In genomic region chr2:103968186-103968585, GRCm38 (mm10) we compare ENCODE assay signal across 28 mouse cellular contexts. TPM values are rescaled to one million over a fixed set of nuclear protein-coding genes. Genes with fewer than 3 reads are reported as not detected.
DNase-seq lines count a peak whose midpoint lies in the region; ATAC-seq and TF ChIP-seq lines count a peak whose summit lies in the region.
"Had no signal": no experiment of that assay in that cellular context is flagged by ENCODE, and none has a peak within 500 bp of the region (broad histone marks: within the 10 kb centered on the region; RNA-seq: fewer than 3 reads in every experiment).

No protein-coding gene starts in this region.

- H3K27me3 ChIP-seq in heart, adult 2 months (ENCODE audit: control insufficient read depth, insufficient read depth, low read length) = no peaks in the 10 kb centered on the region
- H3K27me3 ChIP-seq in CH12.LX (replicated peaks) = peaks cover 5% of the 10 kb centered on the region
- no peaks in the 10 kb centered on the region for H3K27me3 ChIP-seq in liver, embryonic 16.5 days (ENCODE audit: control insufficient read depth, insufficient read depth, low read depth, low read length)
- H3K27me3 ChIP-seq in midbrain, embryonic 15.5 days (replicated peaks) = no peaks in the 10 kb centered on the region

- no peak for TF ChIP-seq CTCF in heart, adult 2 months (IDR thresholded peaks at IDR 0.05)
- TF ChIP-seq CTCF in CH12.LX (conservative IDR thresholded peaks at IDR 0.05 in 1 of 2, IDR thresholded peaks at IDR 0.05 in 1 of 2; ENCODE audit: low read depth in 2 of 2, low read length in 2 of 2) = no peak

- WGBS in heart, adult 2 months = 56% methylated on average over 4 of the region's 4 CpGs
- WGBS in liver, embryonic 16.5 days (ENCODE audit: insufficient replicate concordance) = 20% methylated on average over 4 of the region's 4 CpGs
- WGBS in midbrain, embryonic 15.5 days = 80% methylated on average over 4 of the region's 4 CpGs

- H3K4me2 ChIP-seq in CH12.LX (ENCODE audit: insufficient read depth, low read depth, poor library complexity, severe bottlenecking) = peak overlapping the region; percentile 70
- peak overlapping the region; percentile 63 for H3K4me2 ChIP-seq in liver, embryonic 16.5 days (ENCODE audit: low read depth, low read length)
- no peak overlapping the region for H3K4me2 ChIP-seq in midbrain, embryonic 15.5 days
- H3K4me2 ChIP-seq: limb, embryonic 15.5 days had no signal

- in situ Hi-C loops in CH12.LX (cut with MboI; ENCODE audit: low pct_ligation_motif_present, low pct_unique_long_range_greater_than_20kb, low sequenced_read_pairs) = no loop called here

- peak overlapping the region; percentile 23 for H3K4me3 ChIP-seq in heart, adult 2 months
- H3K4me3 ChIP-seq in CH12.LX (replicated peaks in 1 of 3; ENCODE audit: low read depth in 2 of 3, low read length in 2 of 3, poor library complexity in 1 of 3) = no peak overlapping the region
- no peak overlapping the region for H3K4me3 ChIP-seq in brown adipose tissue, adult 24 weeks (ENCODE audit: insufficient read depth, low read depth, low read length)
- peak overlapping the region; percentile 86 for H3K4me3 ChIP-seq in liver, embryonic 16.5 days (ENCODE audit: low read depth, low read length)
- H3K4me3 ChIP-seq in midbrain, embryonic 15.5 days = no peak overlapping the region
- H3K4me3 ChIP-seq: forebrain, embryonic 13.5 days; hindbrain, embryonic 12.5 days; limb, embryonic 15.5 days; neural tube, embryonic 12.5 days had no signal

- no peak for DNase-seq in heart, adult 2 months
- no peak for DNase-seq in heart, postnatal 14 days
- DNase-seq in CH12.LX (ENCODE audit: extremely low read depth) = no peak
- no peak for DNase-seq in right cerebral cortex, adult 18-20 months
- DNase-seq: adrenal gland, postnatal 10 days; cerebellum, adult 11 months; cerebellum, postnatal 10 days; left cerebral cortex, postnatal 4 days; lung, postnatal 10 days; midbrain, embryonic 14.5 days; retina, postnatal 1 day; right cerebral cortex, postnatal 4 days; thymus, postnatal 14 days had no signal

- TF ChIP-seq EP300 in heart, adult 2 months (IDR thresholded peaks at IDR 0.05; ENCODE audit: insufficient read depth, low read depth, low read length) = no peak
- no peak for TF ChIP-seq EP300 in CH12.LX (IDR thresholded peaks at IDR 0.05; ENCODE audit: low read length)

- no peak overlapping the region for H3K9ac ChIP-seq in heart, adult 2 months (ENCODE audit: low read depth, low read length)
- peak overlapping the region; percentile 99 for H3K9ac ChIP-seq in CH12.LX (ENCODE audit: insufficient read depth, low read depth)
- peak overlapping the region; percentile 98 for H3K9ac ChIP-seq in liver, embryonic 16.5 days (ENCODE audit: low read depth, low read length)
- no peak overlapping the region for H3K9ac ChIP-seq in midbrain, embryonic 15.5 days
- H3K9ac ChIP-seq: forebrain, embryonic 13.5 days; hindbrain, embryonic 12.5 days; limb, embryonic 15.5 days; neural tube, embryonic 12.5 days had no signal

- ATAC-seq in liver, embryonic 16.5 days (ENCODE audit: low read depth) = no peak
- ATAC-seq in midbrain, embryonic 15.5 days (replicated peaks) = no peak
- ATAC-seq: CD4-positive, CD25-positive, alpha-beta regulatory T cell, adult 4 months; forebrain, embryonic 13.5 days; intestine, postnatal 0 days had no signal

- no peaks in the 10 kb centered on the region for H3K9me3 ChIP-seq in CH12.LX (replicated peaks; ENCODE audit: low read length)
- no peaks in the 10 kb centered on the region for H3K9me3 ChIP-seq in liver, embryonic 16.5 days (replicated peaks; ENCODE audit: control insufficient read depth, low read length)
- no peaks in the 10 kb centered on the region for H3K9me3 ChIP-seq in midbrain, embryonic 15.5 days
- H3K9me3 ChIP-seq: embryonic facial prominence, embryonic 10.5 days; forebrain, embryonic 13.5 days; hindbrain, embryonic 12.5 days; limb, embryonic 15.5 days; neural tube, embryonic 12.5 days had no signal

- intact Hi-C loops in heart, adult 2 months (cut with DNase I) = loop anchor here (5.0 kb wide), 1 partner anchor 71 kb away; no protein-coding TSS in a partner anchor
- intact Hi-C loops in heart, postnatal 14 days (cut with DNase I) = no loop called here

- H3K27ac ChIP-seq in heart, adult 2 months = peak overlapping the region; percentile 94
- peak overlapping the region; percentile 31; the same call in 1 of the 2 replicates for H3K27ac ChIP-seq in CH12.LX (ENCODE audit: insufficient read depth, low read depth)
- H3K27ac ChIP-seq in brown adipose tissue, adult 24 weeks (replicated peaks; ENCODE audit: low read depth, low read length) = peak overlapping the region; percentile 46; the same call in 1 of the 2 replicates
- peak overlapping the region; percentile 92 for H3K27ac ChIP-seq in liver, embryonic 16.5 days (ENCODE audit: low read length)
- no peak overlapping the region for H3K27ac ChIP-seq in midbrain, embryonic 15.5 days
- H3K27ac ChIP-seq: embryonic facial prominence, embryonic 10.5 days; forebrain, embryonic 13.5 days; hindbrain, embryonic 12.5 days; kidney, postnatal 0 days; limb, embryonic 15.5 days; neural tube, embryonic 12.5 days had no signal

- no peak for TF ChIP-seq RAD21 in CH12.LX (IDR thresholded peaks at IDR 0.05; ENCODE audit: low read depth, low read length)

- H3K79me2 ChIP-seq in heart, adult 2 months (replicated peaks; ENCODE audit: control insufficient read depth, insufficient read depth, low read length) = no peaks in the 10 kb centered on the region
- peaks cover 31% of the 10 kb centered on the region for H3K79me2 ChIP-seq in CH12.LX (replicated peaks; ENCODE audit: control insufficient read depth, extremely low read depth, insufficient read depth, poor library complexity, severe bottlenecking)

- no peak for TF ChIP-seq POLR2A in heart, adult 2 months (IDR thresholded peaks at IDR 0.05; ENCODE audit: insufficient read depth, low read depth, low read length)
- no peak for TF ChIP-seq POLR2A in CH12.LX (IDR thresholded peaks at IDR 0.05; ENCODE audit: low read depth, low read length)

- dilution Hi-C loops in CH12.LX (cut with MboI; ENCODE audit: extremely low pct_ligation_motif_present, extremely low pct_unique_long_range_greater_than_20kb, low sequenced_read_pairs) = no loop called here

- 0 out of 2 replicates have a peak, but pooled peaks cover 2% of the 10 kb centered on the region for H3K36me3 ChIP-seq in heart, adult 2 months (ENCODE audit: control insufficient read depth, insufficient read depth, low read length)
- peaks cover 5 to 10% of the 10 kb centered on the region in 2 experiments for H3K36me3 ChIP-seq in CH12.LX (replicated peaks in 1 of 2; ENCODE audit: control insufficient read depth in 1 of 2, insufficient read depth in 1 of 2, low read length in 1 of 2)
- H3K36me3 ChIP-seq in liver, embryonic 16.5 days (ENCODE audit: control insufficient read depth, insufficient read depth) = peaks cover 37% of the 10 kb centered on the region
- H3K36me3 ChIP-seq in midbrain, embryonic 15.5 days (replicated peaks) = no peaks in the 10 kb centered on the region
- H3K36me3 ChIP-seq: embryonic facial prominence, embryonic 10.5 days; hindbrain, embryonic 12.5 days; limb, embryonic 15.5 days; neural tube, embryonic 12.5 days had no signal

- H3K4me1 ChIP-seq in heart, adult 2 months (ENCODE audit: control insufficient read depth, insufficient read depth, low read length) = peaks cover 1% of the 10 kb centered on the region; the same call in 1 of the 2 replicates
- peaks cover 14 to 58% of the 10 kb centered on the region in 2 experiments for H3K4me1 ChIP-seq in CH12.LX (ENCODE audit: control insufficient read depth in 1 of 2, insufficient read depth in 2 of 2)
- H3K4me1 ChIP-seq in brown adipose tissue, adult 24 weeks (ENCODE audit: control insufficient read depth, insufficient read depth, insufficient read length, low read length) = peaks cover 3% of the 10 kb centered on the region; the same call in 1 of the 2 replicates
- H3K4me1 ChIP-seq in liver, embryonic 16.5 days (ENCODE audit: control insufficient read depth, low read depth, low read length) = peaks cover 58% of the 10 kb centered on the region
- peaks cover 17% of the 10 kb centered on the region for H3K4me1 ChIP-seq in midbrain, embryonic 15.5 days

TF ChIP-seq in CH12.LX, 34 proteins besides CTCF, POLR2A, EP300 and RAD21 (continues in another document):
- TF ChIP-seq SIN3A (IDR thresholded peaks at IDR 0.05; ENCODE audit: low read length) = no peak
- TF ChIP-seq UBTF (IDR thresholded peaks at IDR 0.05; ENCODE audit: low read depth, low read length) = no peak
- no peak for TF ChIP-seq MEF2A (IDR thresholded peaks at IDR 0.05; ENCODE audit: borderline replicate concordance, low read depth, low read length)

RNA-seq across cellular contexts. Expression of gene Lmo2, which starts 10.4 kb away (rescaled TPM):
- 10 to 100 TPM; 19.8 to 25.3 TPM for total RNA-seq in heart, adult 2 months (2021)
- 17.7 and 19.5 TPM in 2 replicates for polyA plus RNA-seq in heart, adult 2 months (2012; rRNA removed)
- 10 to 100 TPM; 16.9 to 22.2 TPM for total RNA-seq in heart, postnatal 14 days (2021)
- total RNA-seq in CH12.LX (2012; rRNA removed) (108 and 109 TPM in 2 replicates), CH12.LX (2014; rRNA removed) (61.3 and 63.6 TPM in 2 replicates)
- polyA plus RNA-seq in CH12.LX (2012; ENCODE audit: insufficient read length, low read depth) = 43.3 and 49.6 TPM in 2 replicates
- 10.9 and 11.1 TPM in 2 replicates for polyA plus RNA-seq in brown adipose tissue, adult 24 weeks (2012; ENCODE audit: insufficient read depth, insufficient read length, missing spikeins)
- polyA plus RNA-seq in liver, embryonic 16.5 days (2015; fragmentation: Nextera tagmentation; extraction: Ambion mirVana) = 126 and 128 TPM in 2 replicates
- polyA plus RNA-seq in midbrain, embryonic 15.5 days (2015; fragmentation: Nextera tagmentation; extraction: Ambion mirVana) = 32.0 and 33.6 TPM in 2 replicates

RNA-seq across cellular contexts. Expression of gene Fbxo3, which starts 59.3 kb away (rescaled TPM):
- 10 to 100 TPM; 46.8 to 57.1 TPM for total RNA-seq in heart, adult 2 months (2021)
- polyA plus RNA-seq in heart, adult 2 months (2012; rRNA removed) = 23.2 and 51.4 TPM in 2 replicates
- total RNA-seq in heart, postnatal 14 days (2021) = 10 to 100 TPM; 54.1 to 55.5 TPM
- 28.2 and 29.7 TPM in 2 replicates for total RNA-seq in CH12.LX (2012; rRNA removed)
- total RNA-seq in CH12.LX (2014; rRNA removed) = 63.7 and 67.1 TPM in 2 replicates
- polyA plus RNA-seq in CH12.LX (2012; ENCODE audit: insufficient read length, low read depth) = 29.2 and 38.4 TPM in 2 replicates
- polyA plus RNA-seq in brown adipose tissue, adult 24 weeks (2012; ENCODE audit: insufficient read depth, insufficient read length, missing spikeins) = 46.9 and 47.4 TPM in 2 replicates
- polyA plus RNA-seq in liver, embryonic 16.5 days (2015; fragmentation: Nextera tagmentation; extraction: Ambion mirVana) = 46.9 and 53.9 TPM in 2 replicates
- polyA plus RNA-seq in midbrain, embryonic 15.5 days (2015; fragmentation: Nextera tagmentation; extraction: Ambion mirVana) = 73.4 and 76.2 TPM in 2 replicates

RNA-seq across cellular contexts. Expression of gene 4931422A03Rik, which starts 60.0 kb away (rescaled TPM):
- total RNA-seq in heart, adult 2 months (2021) = not detected
- not detected in 2 replicates for polyA plus RNA-seq in heart, adult 2 months (2012; rRNA removed)
- total RNA-seq in heart, postnatal 14 days (2021) = not detected
- total RNA-seq in CH12.LX (2012; rRNA removed) = 0.68 and 0.76 TPM in 2 replicates
- total RNA-seq in CH12.LX (2014; rRNA removed) = not detected in 2 replicates
- polyA plus RNA-seq in CH12.LX (2012; ENCODE audit: insufficient read length, low read depth) = 0.71 and 2.4 TPM in 2 replicates
- polyA plus RNA-seq in brown adipose tissue, adult 24 weeks (2012; ENCODE audit: insufficient read depth, insufficient read length, missing spikeins) = not detected in 2 replicates
- polyA plus RNA-seq in liver, embryonic 16.5 days (2015; fragmentation: Nextera tagmentation; extraction: Ambion mirVana) = 1.1 and 1.8 TPM in 2 replicates
- polyA plus RNA-seq in midbrain, embryonic 15.5 days (2015; fragmentation: Nextera tagmentation; extraction: Ambion mirVana) = 3.7 and 3.8 TPM in 2 replicates
- total RNA-seq: adrenal gland, postnatal 10 days; gastrocnemius, adult 8-10 months; layer of hippocampus, postnatal 10 days; left cerebral cortex, postnatal 4 days had no signal
- polyA plus RNA-seq: cortical plate, adult 2 months; frontal cortex, adult 2 months had no signal

Comparison
In these comparisons a context has a peak if more than half of its experiments do, and no peak if none do; other contexts are left out.
1. H3K4me3 ChIP-seq: peak in heart, adult 2 months (single experiment) and liver, embryonic 16.5 days (single experiment); none in CH12.LX (0 of 3), brown adipose tissue, adult 24 weeks (single experiment) and midbrain, embryonic 15.5 days (single experiment).
2. H3K9ac ChIP-seq: peak in CH12.LX (single experiment) and liver, embryonic 16.5 days (single experiment); none in heart, adult 2 months (single experiment) and midbrain, embryonic 15.5 days (single experiment).